27 mouse cellular contexts compared by ENCODE assay signal in genomic region chr19:37738575-37738974, GRCm38 (mm10). TPM values are rescaled to one million over a fixed set of nuclear protein-coding genes. Genes with fewer than 3 reads are reported as not detected.
"Had no signal": no experiment of that assay in that cellular context is flagged by ENCODE, and none has a peak within 500 bp of the region (broad histone marks: within the 10 kb centered on the region; RNA-seq: fewer than 3 reads in every experiment).

No protein-coding gene starts in this region.

- H3K27me3 ChIP-seq: lung, embryonic 15.5 days; midbrain, embryonic 13.5 days; midbrain, embryonic 15.5 days; neural tube, embryonic 15.5 days had no signal

- H3K4me1 ChIP-seq: lung, embryonic 15.5 days; midbrain, embryonic 13.5 days; midbrain, embryonic 15.5 days; neural tube, embryonic 13.5 days had no signal

- H3K9me3 ChIP-seq: lung, embryonic 15.5 days; megakaryocyte, embryonic 14.5 days; midbrain, embryonic 13.5 days; midbrain, embryonic 15.5 days; neural tube, embryonic 13.5 days; neural tube, embryonic 15.5 days had no signal

- H3K27ac ChIP-seq: lung, embryonic 15.5 days; macrophage; midbrain, embryonic 13.5 days; midbrain, embryonic 15.5 days; neural tube, embryonic 13.5 days; neural tube, embryonic 15.5 days had no signal

- DNase-seq: lung, adult 2 months; lung, postnatal 14 days; lung, postnatal 36 days; retina, postnatal 1 day; right cerebral cortex, adult 18-20 months; right cerebral cortex, postnatal 25 days; right cerebral cortex, postnatal 4 days; spleen, adult 18-20 months; thymus, adult 18-20 months; thymus, postnatal 14 days; thymus, postnatal 36 days had no signal

- H3K4me3 ChIP-seq: lung, embryonic 15.5 days; megakaryocyte, embryonic 14.5 days; midbrain, embryonic 13.5 days; midbrain, embryonic 15.5 days; neural tube, embryonic 13.5 days; neural tube, embryonic 15.5 days had no signal

- H3K36me3 ChIP-seq: lung, embryonic 15.5 days; midbrain, embryonic 13.5 days; midbrain, embryonic 15.5 days; neural tube, embryonic 13.5 days; neural tube, embryonic 15.5 days had no signal

- H3K4me2 ChIP-seq: lung, embryonic 15.5 days; midbrain, embryonic 11.5 days; midbrain, embryonic 13.5 days; midbrain, embryonic 15.5 days; neural tube, embryonic 13.5 days; neural tube, embryonic 15.5 days had no signal

RNA-seq across cellular contexts. Expression of gene Cyp26a1, which starts 41.0 kb away (rescaled TPM):
- total RNA-seq: midbrain, postnatal 0 days; monocyte, adult 5-6 weeks had no signal
- polyA plus RNA-seq: macrophage; midbrain, embryonic 13.5 days; midbrain, embryonic 15.5 days had no signal

RNA-seq across cellular contexts. Expression of gene Cyp26c1, which starts 53.2 kb away (rescaled TPM):
- total RNA-seq: megakaryocyte progenitor cell, adult 5-6 weeks; midbrain, postnatal 0 days; monocyte, adult 5-6 weeks had no signal
- polyA plus RNA-seq: lung, embryonic 15.5 days; lung, postnatal 0 days; macrophage; midbrain, embryonic 11.5 days; midbrain, embryonic 13.5 days; midbrain, embryonic 15.5 days; midbrain, postnatal 0 days; neural tube, embryonic 11.5 days; neural tube, embryonic 13.5 days; neural tube, embryonic 15.5 days; stomach, embryonic 14.5 days; stomach, embryonic 16.5 days; thymus, postnatal 0 days had no signal
